Mouse (Mus musculus) stomach, postnatal 0 days (tissue): ENCODE results near the gene Dbndd2. TPM values are rescaled to one million over a fixed set of nuclear protein-coding genes. Genes with fewer than 3 reads are reported as not detected.

Experiments used
- ATAC-seq: fragments of 200-750 bp; cut with Nextera tagmentation; 2 replicates; pipeline ENCODE4 v1.8.0; 2017; ENCODE audit not compliant: low FRiP score, low TSS enrichment
- DNase-seq: peaks from one replicate; pipeline ENCODE4 v3.0.0-alpha.2; 2016; ENCODE audit warnings: low spot score
- H3K27ac ChIP-seq: fragments of 300-500 bp; sonication (generic); replicated peaks from 2 replicates; pipeline ENCODE4 v1.5.1; 2014; ENCODE audit warnings: mild to moderate bottlenecking, control low read depth
- H3K27me3 ChIP-seq: fragments of 300-500 bp; sonication (generic); 2 replicates; pipeline ENCODE4 v1.6.1; 2014; ENCODE audit warnings: low read length; ENCODE audit not compliant: control insufficient read depth, insufficient read depth
- H3K36me3 ChIP-seq: fragments of 300-500 bp; sonication (generic); 2 replicates; pipeline ENCODE4 v1.6.1; 2014; ENCODE audit warnings: low read length, mixed read lengths; ENCODE audit not compliant: control insufficient read depth, insufficient read depth
- H3K4me1 ChIP-seq: fragments of 300-500 bp; sonication (generic); replicated peaks from 2 replicates; pipeline ENCODE4 v1.6.1; 2014; ENCODE audit warnings: antibody characterized with exemption; ENCODE audit not compliant: control insufficient read depth, insufficient read depth
- H3K4me2 ChIP-seq: fragments of 300-500 bp; sonication (generic); replicated peaks from 2 replicates; pipeline ENCODE4 v1.6.1; 2014; ENCODE audit warnings: low read depth, mild to moderate bottlenecking, control low read depth, moderate library complexity
- H3K4me3 ChIP-seq: fragments of 300-500 bp; sonication (generic); 2 replicates; pipeline ENCODE4 v1.5.1; 2014; ENCODE audit warnings: low read depth, low read length, control low read depth
- H3K9ac ChIP-seq: fragments of 300-500 bp; sonication (generic); 2 replicates; pipeline ENCODE4 v1.6.1; 2014; ENCODE audit warnings: mild to moderate bottlenecking, low read length, control low read depth, mixed read lengths
- H3K9me3 ChIP-seq: fragments of 300-500 bp; sonication (generic); 2 replicates; pipeline ENCODE4 v1.6.1; 2016; ENCODE audit warnings: low read length; ENCODE audit not compliant: control insufficient read depth
- CTCF ChIP-seq: IDR thresholded peaks from 2 replicates; pipeline ENCODE4 v1.5.1; 2016; ENCODE audit warnings: antibody characterized with exemption, low read depth, mild to moderate bottlenecking, moderate library complexity
- EP300 ChIP-seq: optimal IDR thresholded peaks from 2 replicates; pipeline ENCODE3; 2016; ENCODE audit warnings: antibody characterized with exemption
- WGBS: fragments of 180-500 bp; shearing (Covaris S2); extraction: QIAGEN DNeasy Blood & Tissue Kit; methylation state at CpG from one replicate; pipeline ENCODE4 v1.1.7; 2014; 5-methylcytosine and 5-hydroxymethylcytosine counted together
- polyA plus RNA-seq: library from polyadenylated mRNA; unstranded; fragments of >200 nt; fragmentation: Nextera tagmentation; extraction: Ambion mirVana; gene quantifications from 2 replicates; pipeline ENCODE4 v1.2.1, GENCODE M21; 2015

The Dbndd2 gene
- polyA plus RNA-seq, 1 experiment from 2014 or later, result 27.8 TPM

DNA sequence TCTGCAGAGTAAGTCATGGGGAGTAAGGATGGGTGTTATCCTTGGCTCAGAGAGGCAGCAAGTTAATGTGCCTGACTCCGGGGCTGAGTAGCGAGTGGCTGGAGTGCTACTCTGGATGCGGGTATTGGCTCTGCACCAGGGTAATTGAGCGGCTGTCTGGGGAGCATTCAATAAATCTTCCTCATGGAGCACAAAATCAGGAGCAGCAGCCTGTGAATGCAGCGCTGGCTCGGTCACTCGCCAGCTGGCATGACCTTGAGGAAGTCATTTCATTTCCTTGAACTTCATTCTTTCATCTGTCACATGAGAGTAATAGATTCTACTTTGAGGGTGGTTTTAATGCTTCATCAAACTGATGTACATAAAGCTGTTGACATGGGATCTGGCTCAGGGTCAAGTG, 14.6 kb downstream of the Dbndd2 start:
- H3K4me2 ChIP-seq, result no peak overlapping the region
- H3K27me3 ChIP-seq, result no peaks in the 10 kb centered on the region
- no peak overlapping the region for H3K4me3 ChIP-seq
- peaks cover 19% of the 10 kb centered on the region for H3K36me3 ChIP-seq
- peaks cover 5% of the 10 kb centered on the region; the same call in 1 of the 2 replicates for H3K4me1 ChIP-seq
- ATAC-seq, result no peak
- WGBS, result 84% methylated on average over 7 of the region's 7 CpGs
- DNase-seq, result no peak
- H3K9ac ChIP-seq, result no peak overlapping the region
- no peak overlapping the region for H3K27ac ChIP-seq
- 0 out of 2 replicates have a peak, but pooled peaks cover 2% of the 10 kb centered on the region for H3K9me3 ChIP-seq
- no peak for TF ChIP-seq CTCF
- no peak for TF ChIP-seq EP300

DNA sequence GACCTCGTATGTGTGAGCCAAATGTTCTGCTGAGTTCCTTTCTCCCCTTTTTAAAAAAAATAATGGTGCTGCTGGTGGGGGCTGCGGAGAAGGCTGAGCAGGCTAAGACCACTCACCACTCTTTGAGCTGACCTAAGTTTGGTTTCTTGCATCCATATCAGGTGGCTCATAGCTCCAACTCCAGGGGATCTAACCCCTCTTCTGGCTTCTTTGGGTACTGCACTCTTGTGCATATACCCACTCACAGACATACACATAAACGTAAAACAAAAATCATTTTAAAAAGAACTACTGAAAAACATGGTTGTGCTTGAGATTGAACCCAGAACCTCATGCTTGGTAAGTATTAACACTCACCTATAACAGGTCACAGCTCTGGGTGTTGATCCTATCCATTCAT, 19.0 kb downstream of the Dbndd2 start:
- peaks cover 19% of the 10 kb centered on the region for H3K36me3 ChIP-seq
- no peaks in the 10 kb centered on the region for H3K4me1 ChIP-seq
- H3K9ac ChIP-seq, result no peak overlapping the region
- no peak overlapping the region for H3K4me2 ChIP-seq
- DNase-seq, result no peak
- peak; percentile 26 for TF ChIP-seq CTCF
- TF ChIP-seq EP300, result no peak
- 99% methylated on average over 3 of the region's 3 CpGs for WGBS
- H3K4me3 ChIP-seq, result no peak overlapping the region
- no peak overlapping the region for H3K27ac ChIP-seq
- ATAC-seq, result no peak
- 0 out of 2 replicates have a peak, but pooled peaks cover 2% of the 10 kb centered on the region for H3K9me3 ChIP-seq
- H3K27me3 ChIP-seq, result no peaks in the 10 kb centered on the region

DNA sequence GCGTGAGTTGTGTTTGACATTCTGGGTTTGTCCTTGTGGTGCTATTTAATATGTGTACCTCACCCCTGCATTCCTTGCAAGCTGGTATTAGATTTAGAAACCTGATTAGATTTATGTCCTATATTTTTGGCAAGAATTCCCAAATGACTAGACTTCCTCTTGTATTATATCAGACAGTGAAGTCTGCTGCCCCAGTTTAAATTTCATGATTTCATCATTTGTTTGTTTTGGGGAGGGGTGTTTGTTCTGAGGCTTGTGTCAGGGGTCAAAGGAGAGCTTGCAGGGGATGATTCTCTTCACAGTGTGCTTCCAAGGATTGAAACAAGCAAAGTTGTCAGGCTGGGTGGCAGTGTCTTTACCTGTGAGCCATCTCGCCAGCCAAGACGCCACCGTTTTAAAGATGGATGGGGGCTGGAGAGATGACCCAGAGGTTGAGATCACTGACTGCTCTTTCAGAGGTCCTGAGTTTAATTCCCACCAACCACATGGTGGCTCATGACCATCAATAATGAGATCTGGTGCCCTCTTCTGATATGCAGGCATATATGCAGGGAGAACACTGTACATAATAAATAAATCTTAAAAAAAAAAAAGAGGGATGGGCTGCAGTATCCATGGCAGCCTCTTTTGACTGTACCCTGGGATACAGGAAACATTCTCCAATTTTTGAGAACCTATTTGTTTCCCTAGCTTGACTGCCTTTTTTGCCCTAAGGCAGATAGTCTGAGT, 19.9 kb downstream of the Dbndd2 start:
- Histone ChIP-seq H3K27me3 (no peaks in the 10 kb centered on the region), H3K4me1 (no peaks in the 10 kb centered on the region), H3K9me3 (0 out of 2 replicates have a peak, but pooled peaks cover 2% of the 10 kb centered on the region), H3K27ac (no peak overlapping the region), H3K4me3 (no peak overlapping the region), H3K9ac (no peak overlapping the region), H3K4me2 (no peak overlapping the region), H3K36me3 (peaks cover 19% of the 10 kb centered on the region)
- TF ChIP-seq EP300, result no peak
- TF ChIP-seq CTCF, result peak; percentile 32
- ATAC-seq (no peak), DNase-seq (no peak)
- WGBS, result 70% methylated on average over 4 of the region's 4 CpGs

DNA sequence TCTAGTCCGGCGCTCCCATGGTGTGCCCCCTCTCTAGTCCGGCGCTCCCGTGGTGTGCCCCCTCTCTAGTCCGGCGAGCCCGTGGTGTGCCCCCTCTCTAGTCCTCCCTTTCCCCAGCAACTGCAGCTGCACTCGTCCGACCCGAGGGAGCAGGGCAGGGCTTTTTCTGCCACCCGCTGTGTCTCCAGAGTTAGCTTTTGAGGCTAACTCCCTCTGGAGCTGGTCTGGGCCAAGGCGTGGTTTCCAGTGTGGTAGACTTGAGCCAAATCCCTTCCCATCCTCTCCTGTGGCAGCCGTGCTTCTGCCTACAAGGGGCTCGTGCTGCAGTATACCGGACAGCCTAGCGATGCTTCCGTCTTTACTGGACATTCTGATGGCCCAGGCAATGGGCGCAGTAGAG, 21.9 kb downstream of the Dbndd2 start:
- TF ChIP-seq CTCF, result no peak
- no peak for TF ChIP-seq EP300
- Histone ChIP-seq H3K9ac (no peak overlapping the region), H3K36me3 (peaks cover 12% of the 10 kb centered on the region), H3K27me3 (no peaks in the 10 kb centered on the region), H3K4me3 (no peak overlapping the region), H3K4me2 (no peak overlapping the region), H3K27ac (no peak overlapping the region), H3K4me1 (no peaks in the 10 kb centered on the region; the same call in 1 of the 2 replicates), H3K9me3 (0 out of 2 replicates have a peak, but pooled peaks cover 2% of the 10 kb centered on the region)
- DNase-seq (no peak), ATAC-seq (no peak)
- 90% methylated on average over 19 of the region's 19 CpGs for WGBS

DNA sequence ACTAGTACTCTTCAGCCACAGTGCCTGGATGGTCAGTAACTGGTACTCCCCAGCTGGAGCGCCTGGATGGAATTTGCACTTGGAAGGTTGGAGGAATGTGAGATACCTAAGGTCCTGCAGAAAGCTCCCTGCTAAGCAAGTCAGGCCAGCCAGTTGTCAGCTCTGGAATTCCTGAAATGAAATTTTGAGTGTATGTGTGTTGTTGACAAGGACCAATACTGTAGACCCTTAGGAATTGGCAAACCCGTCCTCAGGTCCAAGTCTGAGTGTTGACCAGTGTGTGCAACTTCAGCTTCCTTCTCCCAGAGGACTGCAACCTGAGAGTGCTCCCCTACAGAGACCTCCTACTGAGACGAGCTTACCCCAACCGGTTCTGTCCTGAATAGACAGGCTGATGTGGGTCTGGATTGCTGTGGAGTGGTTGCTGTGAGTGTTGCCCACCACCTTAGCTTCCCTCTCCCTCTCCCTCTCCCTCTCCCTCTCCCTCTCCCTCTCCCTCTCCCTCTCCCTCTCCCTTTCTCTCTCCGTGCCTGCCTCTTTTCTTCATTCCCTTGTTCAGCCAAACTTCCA, 24.8 kb downstream of the Dbndd2 start:
- ATAC-seq (no peak), DNase-seq (no peak)
- 37% methylated on average over 5 of the region's 5 CpGs for WGBS
- TF ChIP-seq EP300, result no peak
- no peak for TF ChIP-seq CTCF
- no peaks in the 10 kb centered on the region for H3K27me3 ChIP-seq
- H3K9me3 ChIP-seq, result no peaks in the 10 kb centered on the region
- H3K4me1 ChIP-seq, result peaks cover 3% of the 10 kb centered on the region; the same call in 1 of the 2 replicates
- no peak overlapping the region for H3K4me2 ChIP-seq
- no peak overlapping the region for H3K4me3 ChIP-seq
- H3K27ac ChIP-seq, result no peak overlapping the region
- no peak overlapping the region for H3K9ac ChIP-seq
- 0 out of 2 replicates have a peak, but pooled peaks cover 2% of the 10 kb centered on the region for H3K36me3 ChIP-seq
